ENCODE assay signal across 30 mouse cellular contexts in genomic region chr2:181493156-181493927, GRCm38 (mm10). TPM values are rescaled to one million over a fixed set of nuclear protein-coding genes. Genes with fewer than 3 reads are reported as not detected.
DNase-seq lines count a peak whose midpoint lies in the region; ATAC-seq and TF ChIP-seq lines count a peak whose summit lies in the region.
"Had no signal": no experiment of that assay in that cellular context is flagged by ENCODE, and none has a peak within 500 bp of the region (broad histone marks: within the 10 kb centered on the region; RNA-seq: fewer than 3 reads in every experiment).

TSS of gene Abhd16b (plus strand) at chr2:181493206.

- no peak within 1 kb of the TSS for H3K9ac ChIP-seq in heart, embryonic 12.5 days
- H3K9ac ChIP-seq in CH12.LX (ENCODE audit: insufficient read depth, low read depth) (no peak within 1 kb of the TSS), ES-Bruce4 (ENCODE audit: low read depth, poor library complexity, severe bottlenecking) (peak within 1 kb of the TSS; percentile 2; the same call in 1 of the 2 replicates)
- peak within 1 kb of the TSS; percentile 7; the same call in 1 of the 2 replicates for H3K9ac ChIP-seq in liver, embryonic 13.5 days
- no peak within 1 kb of the TSS for H3K9ac ChIP-seq in hindbrain, embryonic 13.5 days
- H3K9ac ChIP-seq: embryonic facial prominence, embryonic 12.5 days; forebrain, embryonic 12.5 days; lung, embryonic 15.5 days; midbrain, embryonic 13.5 days; stomach, embryonic 15.5 days had no signal

- DNase-seq in heart, adult 11 months, result peak; percentile 91
- no peak for DNase-seq in CH12.LX (ENCODE audit: extremely low read depth)
- DNase-seq in liver, embryonic 13.5 days, result no peak
- DNase-seq in embryo, embryonic 10.5 days (ENCODE audit: low spot score), result no peak
- no peak for DNase-seq in layer of hippocampus, postnatal 25 days (ENCODE audit: extremely low spot score in 1 of 2, low spot score in 1 of 2)
- DNase-seq: adrenal gland, adult 2 months; B cell, adult 2 months; cerebellum, adult 18-20 months; heart, postnatal 10 days; lung, postnatal 36 days; right cerebral cortex, postnatal 14 days had no signal

- in situ Hi-C loops in CH12.LX (cut with MboI; ENCODE audit: low pct_ligation_motif_present, low pct_unique_long_range_greater_than_20kb, low sequenced_read_pairs), result loop anchor here (5.0 to 25.0 kb wide), 2 partner anchors 76 to 306 kb away; partner anchors contain the start of gene Ppdpf

- H3K27me3 ChIP-seq in heart, embryonic 12.5 days (replicated peaks), result no peaks in the 10 kb centered on the region
- H3K27me3 ChIP-seq in CH12.LX (replicated peaks), result no peaks in the 10 kb centered on the region
- H3K27me3 ChIP-seq in ES-Bruce4 (ENCODE audit: control insufficient read depth, insufficient read depth, low read length, poor library complexity, severe bottlenecking), result no peaks in the 10 kb centered on the region
- no peaks in the 10 kb centered on the region for H3K27me3 ChIP-seq in liver, embryonic 13.5 days
- H3K27me3 ChIP-seq in hindbrain, embryonic 13.5 days, result no peaks in the 10 kb centered on the region
- H3K27me3 ChIP-seq: embryonic facial prominence, embryonic 12.5 days; forebrain, embryonic 12.5 days; lung, embryonic 15.5 days; midbrain, embryonic 13.5 days; stomach, embryonic 15.5 days had no signal

- 84% methylated on average over 31 of the region's 31 CpGs for WGBS in heart, embryonic 12.5 days
- 84% methylated on average over 31 of the region's 31 CpGs for WGBS in liver, embryonic 13.5 days (ENCODE audit: insufficient replicate concordance)
- WGBS in hindbrain, embryonic 13.5 days, result 84% methylated on average over 31 of the region's 31 CpGs

- H3K9me3 ChIP-seq in heart, embryonic 12.5 days (replicated peaks), result no peaks in the 10 kb centered on the region
- no peaks in the 10 kb centered on the region for H3K9me3 ChIP-seq in CH12.LX (replicated peaks; ENCODE audit: low read length)
- H3K9me3 ChIP-seq in ES-Bruce4 (replicated peaks; ENCODE audit: control insufficient read depth, insufficient read depth, low read length, poor library complexity, severe bottlenecking), result no peaks in the 10 kb centered on the region
- no peaks in the 10 kb centered on the region for H3K9me3 ChIP-seq in liver, embryonic 13.5 days (replicated peaks)
- no peaks in the 10 kb centered on the region for H3K9me3 ChIP-seq in hindbrain, embryonic 13.5 days
- H3K9me3 ChIP-seq: embryonic facial prominence, embryonic 12.5 days; forebrain, embryonic 12.5 days; hindbrain, embryonic 10.5 days; lung, embryonic 15.5 days; megakaryocyte, embryonic 14.5 days; midbrain, embryonic 13.5 days; stomach, embryonic 15.5 days had no signal

- peaks cover 13% of the 10 kb centered on the region for H3K79me2 ChIP-seq in CH12.LX (replicated peaks; ENCODE audit: control insufficient read depth, extremely low read depth, insufficient read depth, poor library complexity, severe bottlenecking)

- TF ChIP-seq CTCF in CH12.LX (conservative IDR thresholded peaks at IDR 0.05 in 1 of 2, IDR thresholded peaks at IDR 0.05 in 1 of 2; ENCODE audit: low read depth in 2 of 2, low read length in 2 of 2) (no peak), ES-Bruce4 (IDR thresholded peaks at IDR 0.05; ENCODE audit: low read depth, low read length) (no peak)

- no peak for TF ChIP-seq RAD21 in CH12.LX (IDR thresholded peaks at IDR 0.05; ENCODE audit: low read depth, low read length)

- dilution Hi-C loops in CH12.LX (cut with MboI; ENCODE audit: extremely low pct_ligation_motif_present, extremely low pct_unique_long_range_greater_than_20kb, low sequenced_read_pairs), result no loop called here

- H3K4me1 ChIP-seq in heart, embryonic 12.5 days (replicated peaks), result peaks cover 7% of the 10 kb centered on the region
- H3K4me1 ChIP-seq in CH12.LX (ENCODE audit: control insufficient read depth in 1 of 2, insufficient read depth in 2 of 2), result peaks cover 14 to 41% of the 10 kb centered on the region in 2 experiments
- H3K4me1 ChIP-seq in ES-Bruce4 (ENCODE audit: control insufficient read depth, insufficient read depth, low read length), result no peaks in the 10 kb centered on the region
- peaks cover 32% of the 10 kb centered on the region for H3K4me1 ChIP-seq in liver, embryonic 13.5 days (replicated peaks)
- H3K4me1 ChIP-seq in hindbrain, embryonic 13.5 days (replicated peaks), result peaks cover 15% of the 10 kb centered on the region

- TF ChIP-seq POLR2A in CH12.LX (IDR thresholded peaks at IDR 0.05; ENCODE audit: low read depth, low read length) (no peak), ES-Bruce4 (IDR thresholded peaks at IDR 0.05; ENCODE audit: insufficient read depth, low read length) (no peak)

- no peak for TF ChIP-seq EP300 in CH12.LX (IDR thresholded peaks at IDR 0.05; ENCODE audit: low read length)
- TF ChIP-seq EP300 in ES-Bruce4 (IDR thresholded peaks at IDR 0.05; ENCODE audit: insufficient read depth, low read depth, low read length), result no peak

- no peak within 1 kb of the TSS for H3K27ac ChIP-seq in heart, embryonic 12.5 days (ENCODE audit: poor library complexity, severe bottlenecking)
- H3K27ac ChIP-seq in CH12.LX (ENCODE audit: insufficient read depth, low read depth) (no peak within 1 kb of the TSS), ES-Bruce4 (ENCODE audit: insufficient read depth, low read length) (no peak within 1 kb of the TSS)
- H3K27ac ChIP-seq in liver, embryonic 13.5 days, result peak within 1 kb of the TSS; percentile 43; the same call in 1 of the 2 replicates
- no peak within 1 kb of the TSS for H3K27ac ChIP-seq in hindbrain, embryonic 13.5 days
- H3K27ac ChIP-seq: embryonic facial prominence, embryonic 12.5 days; forebrain, embryonic 12.5 days; hindbrain, embryonic 10.5 days; hindbrain, postnatal 0 days; left cerebral cortex, adult 2 months; lung, embryonic 15.5 days; midbrain, embryonic 13.5 days; stomach, embryonic 15.5 days had no signal

- H3K4me3 ChIP-seq in heart, embryonic 12.5 days, result no peak within 1 kb of the TSS
- H3K4me3 ChIP-seq in CH12.LX (replicated peaks in 1 of 3; ENCODE audit: low read depth in 2 of 3, low read length in 2 of 3, poor library complexity in 1 of 3) (peak within 1 kb of the TSS in 2 of 3 experiments; percentile 15 to 23), ES-Bruce4 (ENCODE audit: low read depth, low read length) (peak within 1 kb of the TSS; percentile 27)
- H3K4me3 ChIP-seq in liver, embryonic 13.5 days (replicated peaks), result no peak within 1 kb of the TSS
- no peak within 1 kb of the TSS for H3K4me3 ChIP-seq in hindbrain, embryonic 13.5 days
- H3K4me3 ChIP-seq: embryonic facial prominence, embryonic 12.5 days; forebrain, embryonic 12.5 days; hindbrain, embryonic 10.5 days; left cerebral cortex, adult 2 months; lung, embryonic 15.5 days; midbrain, embryonic 13.5 days; stomach, embryonic 15.5 days had no signal

- H3K4me2 ChIP-seq in heart, embryonic 12.5 days, result no peak within 1 kb of the TSS
- peak within 1 kb of the TSS; percentile 4; the same call in 1 of the 2 replicates for H3K4me2 ChIP-seq in CH12.LX (ENCODE audit: insufficient read depth, low read depth, poor library complexity, severe bottlenecking)
- peak within 1 kb of the TSS; percentile 37 for H3K4me2 ChIP-seq in liver, embryonic 13.5 days
- H3K4me2 ChIP-seq in hindbrain, embryonic 13.5 days, result no peak within 1 kb of the TSS
- H3K4me2 ChIP-seq: embryonic facial prominence, embryonic 12.5 days; forebrain, embryonic 12.5 days; heart, embryonic 11.5 days; lung, embryonic 15.5 days; midbrain, embryonic 13.5 days; stomach, embryonic 15.5 days had no signal

- ATAC-seq in heart, embryonic 12.5 days (ENCODE audit: insufficient number of reproducible peaks, low FRiP score), result no peak
- no peak for ATAC-seq in liver, embryonic 13.5 days (ENCODE audit: low read depth)
- ATAC-seq in hindbrain, embryonic 13.5 days (ENCODE audit: low FRiP score), result no peak
- ATAC-seq: hindbrain, postnatal 0 days; intestine, embryonic 16.5 days; midbrain, embryonic 13.5 days had no signal

- no peaks in the 10 kb centered on the region for H3K36me3 ChIP-seq in heart, embryonic 12.5 days
- H3K36me3 ChIP-seq in CH12.LX (replicated peaks in 1 of 2; ENCODE audit: control insufficient read depth in 1 of 2, insufficient read depth in 1 of 2, low read length in 1 of 2) (peaks cover 0 to 8% of the 10 kb centered on the region in 2 experiments), ES-Bruce4 (ENCODE audit: control insufficient read depth, insufficient read depth, low read length, poor library complexity, severe bottlenecking) (no peaks in the 10 kb centered on the region)
- no peaks in the 10 kb centered on the region for H3K36me3 ChIP-seq in liver, embryonic 13.5 days
- H3K36me3 ChIP-seq in hindbrain, embryonic 13.5 days, result no peaks in the 10 kb centered on the region
- H3K36me3 ChIP-seq: embryonic facial prominence, embryonic 12.5 days; forebrain, embryonic 12.5 days; hindbrain, embryonic 10.5 days; lung, embryonic 15.5 days; midbrain, embryonic 13.5 days; stomach, embryonic 15.5 days had no signal

TF ChIP-seq in CH12.LX, 34 proteins besides CTCF, POLR2A, EP300 and RAD21:
- TF ChIP-seq CHD1 (IDR thresholded peaks at IDR 0.05; ENCODE audit: low read depth, low read length) (no peak), NRF1 (IDR thresholded peaks at IDR 0.05; ENCODE audit: low read depth, low read length) (no peak), JUND (conservative IDR thresholded peaks at IDR 0.05; ENCODE audit: low read depth, low read length) (no peak), USF1 (IDR thresholded peaks at IDR 0.05; ENCODE audit: low read depth, low read length) (no peak), MEF2A (IDR thresholded peaks at IDR 0.05; ENCODE audit: borderline replicate concordance, low read depth, low read length) (no peak), SIN3A (IDR thresholded peaks at IDR 0.05; ENCODE audit: low read length) (no peak), MAZ (IDR thresholded peaks at IDR 0.05; ENCODE audit: low read depth, low read length) (no peak), TBP (conservative IDR thresholded peaks at IDR 0.05; ENCODE audit: low read depth, low read length) (no peak), TCF12 (IDR thresholded peaks at IDR 0.05; ENCODE audit: low read depth, low read length) (no peak)

RNA-seq across cellular contexts. Expression of gene Abhd16b, which starts in this region (rescaled TPM):
- 0.24 TPM in 1 of 2 replicates, not detected in the other for polyA plus RNA-seq in heart, embryonic 12.5 days (2016; fragmentation: Nextera tagmentation; extraction: Ambion mirVana)
- total RNA-seq in CH12.LX (2012; rRNA removed) (0.13 TPM in 1 of 2 replicates, not detected in the other), CH12.LX (2014; rRNA removed) (not detected in 2 replicates)
- polyA plus RNA-seq in CH12.LX (2012; ENCODE audit: insufficient read length, low read depth) (0.45 TPM in 1 of 2 replicates, not detected in the other), ES-Bruce4 (2011; ENCODE audit: insufficient read depth, insufficient read length, low read depth, missing spikeins) (not detected in 2 replicates)
- 0.06 TPM in 2 replicates for polyA plus RNA-seq in liver, embryonic 13.5 days (2015; fragmentation: Nextera tagmentation; extraction: Ambion mirVana)
- polyA plus RNA-seq in hindbrain, embryonic 13.5 days (2015; fragmentation: Nextera tagmentation; extraction: Ambion mirVana), result 0.10 TPM in 1 of 2 replicates, not detected in the other
- not detected for total RNA-seq in layer of hippocampus, postnatal 25 days (2021)
- total RNA-seq: adrenal gland, adult 2 months; granulocyte monocyte progenitor cell, adult 5-6 weeks; heart, postnatal 10 days; hindbrain, postnatal 0 days; left cerebral cortex, adult 2 months; left cerebral cortex, postnatal 36 days; monocyte, adult 5-6 weeks had no signal
- polyA plus RNA-seq: adrenal gland, adult 2 months; erythroblast, embryonic 14.5 days; forebrain, embryonic 12.5 days; limb, embryonic 14.5 days; midbrain, embryonic 13.5 days had no signal

Comparison
In these comparisons a context has a peak if more than half of its experiments do, and no peak if none do; other contexts are left out.
1. H3K4me2 ChIP-seq: peak in CH12.LX (single experiment) and liver, embryonic 13.5 days (single experiment); none in heart, embryonic 12.5 days (single experiment) and hindbrain, embryonic 13.5 days (single experiment).
2. H3K4me3 ChIP-seq: peak in CH12.LX (2 of 3) and ES-Bruce4 (single experiment); none in heart, embryonic 12.5 days (single experiment), liver, embryonic 13.5 days (single experiment) and hindbrain, embryonic 13.5 days (single experiment).
3. H3K9ac ChIP-seq: peak in ES-Bruce4 (single experiment) and liver, embryonic 13.5 days (single experiment); none in heart, embryonic 12.5 days (single experiment), CH12.LX (single experiment) and hindbrain, embryonic 13.5 days (single experiment).